Mouse (Mus musculus): ENCODE measurements around the gene Depdc1b.
A peak's percentile ranks its signal among the peaks of the same experiment; 100 is the strongest.

The Depdc1b gene

GRCm38 (mm10) chr13:108319028-108319427 lies 2.9 kb downstream of the Depdc1b start:
- no peak for DNase-seq

DNA sequence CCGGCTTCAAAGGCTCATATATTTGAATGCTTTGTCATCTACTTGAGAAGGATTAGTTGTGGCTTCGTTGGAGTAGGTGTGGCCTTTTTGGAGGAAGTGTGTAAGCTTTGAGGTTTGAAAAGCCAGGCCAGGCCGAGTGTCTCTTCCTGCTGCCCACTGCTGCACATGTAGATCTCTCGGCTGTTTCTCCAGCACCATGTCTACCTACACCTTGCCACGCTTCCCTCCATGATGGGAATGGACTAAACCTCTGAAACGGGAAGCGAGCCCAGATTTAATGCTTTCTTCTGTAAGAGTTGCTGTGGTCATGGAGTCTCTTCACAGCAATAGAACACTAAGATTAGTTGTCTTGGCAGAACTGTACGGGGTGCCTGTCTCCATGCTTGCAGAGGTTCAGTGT lies 4.1 kb downstream of the Depdc1b start:
- no peak for DNase-seq

- DNase-seq = no peak
These were observed 6.3 kb downstream of the Depdc1b start for GRCm38 (mm10) chr13:108322466-108322865.

GRCm38 (mm10) chr13:108323317-108323716 lies 7.2 kb downstream of the Depdc1b start:
- no peak for DNase-seq

GRCm38 (mm10) chr13:108323866-108324829 lies 8.0 kb downstream of the Depdc1b start:
- no peak for DNase-seq

DNA sequence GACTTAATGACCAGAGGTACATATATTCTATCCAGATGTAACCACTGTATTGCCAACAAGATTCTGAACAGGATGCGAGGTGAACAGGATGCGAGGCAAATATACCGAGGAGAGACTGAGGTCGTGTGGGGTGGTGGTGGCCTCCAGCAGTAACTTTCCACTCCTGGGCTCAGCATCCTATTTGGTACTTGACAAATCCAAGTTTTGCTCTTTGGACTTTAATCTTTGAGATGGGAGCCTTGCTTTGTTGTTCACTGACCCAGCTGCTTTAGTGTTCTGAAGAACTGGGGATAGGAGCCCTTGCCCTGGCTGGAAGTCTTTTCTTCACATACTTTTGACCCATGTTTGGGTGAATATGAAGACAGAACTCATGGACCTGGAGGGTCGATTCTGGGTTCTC lies 9.7 kb downstream of the Depdc1b start:
- DNase-seq = no peak

GRCm38 (mm10) chr13:108326351-108326750 lies 10.2 kb downstream of the Depdc1b start:
- DNase-seq = no peak

- DNase-seq = no peak
These were observed 10.9 kb downstream of the Depdc1b start for GRCm38 (mm10) chr13:108327047-108327446.

DNA sequence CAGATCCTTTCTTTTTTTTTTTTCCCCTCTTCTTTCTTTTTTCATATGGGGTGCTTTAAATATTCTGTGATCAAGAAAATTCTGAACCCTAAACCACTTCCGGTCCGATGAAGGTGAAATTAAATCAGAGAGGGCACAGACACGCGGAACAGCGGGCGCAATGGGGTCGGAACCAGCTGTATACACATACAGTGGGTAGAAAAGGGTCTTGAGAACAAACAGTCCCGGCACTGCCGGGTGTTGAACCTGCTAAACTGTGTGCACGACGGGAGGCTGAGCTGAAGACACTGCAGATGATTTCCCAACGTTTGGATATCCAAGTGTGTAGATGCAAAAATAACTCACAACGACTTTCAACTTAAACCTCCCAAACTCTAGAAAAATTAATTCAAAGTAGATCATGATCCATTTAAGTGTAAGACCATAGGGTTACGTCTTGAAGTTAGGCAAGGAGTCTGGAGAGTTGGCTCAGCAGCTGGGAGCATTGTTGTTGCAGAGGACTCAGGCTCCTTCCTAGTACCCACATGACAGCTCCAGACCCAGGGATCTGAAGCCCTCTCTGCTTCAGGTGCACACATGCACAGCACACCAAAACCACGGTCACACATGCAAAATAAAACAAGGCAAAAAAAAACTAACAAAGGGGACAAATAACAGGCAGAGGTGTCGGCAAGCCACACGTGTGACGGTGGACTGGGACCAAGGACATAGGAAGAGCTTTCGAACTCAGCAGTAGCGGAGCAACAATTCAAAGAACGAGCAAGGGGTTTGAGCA lies 12.5 kb downstream of the Depdc1b start:
- no peak for DNase-seq

- DNase-seq = no peak
These were observed 13.6 kb downstream of the Depdc1b start for GRCm38 (mm10) chr13:108329693-108330092.

DNA sequence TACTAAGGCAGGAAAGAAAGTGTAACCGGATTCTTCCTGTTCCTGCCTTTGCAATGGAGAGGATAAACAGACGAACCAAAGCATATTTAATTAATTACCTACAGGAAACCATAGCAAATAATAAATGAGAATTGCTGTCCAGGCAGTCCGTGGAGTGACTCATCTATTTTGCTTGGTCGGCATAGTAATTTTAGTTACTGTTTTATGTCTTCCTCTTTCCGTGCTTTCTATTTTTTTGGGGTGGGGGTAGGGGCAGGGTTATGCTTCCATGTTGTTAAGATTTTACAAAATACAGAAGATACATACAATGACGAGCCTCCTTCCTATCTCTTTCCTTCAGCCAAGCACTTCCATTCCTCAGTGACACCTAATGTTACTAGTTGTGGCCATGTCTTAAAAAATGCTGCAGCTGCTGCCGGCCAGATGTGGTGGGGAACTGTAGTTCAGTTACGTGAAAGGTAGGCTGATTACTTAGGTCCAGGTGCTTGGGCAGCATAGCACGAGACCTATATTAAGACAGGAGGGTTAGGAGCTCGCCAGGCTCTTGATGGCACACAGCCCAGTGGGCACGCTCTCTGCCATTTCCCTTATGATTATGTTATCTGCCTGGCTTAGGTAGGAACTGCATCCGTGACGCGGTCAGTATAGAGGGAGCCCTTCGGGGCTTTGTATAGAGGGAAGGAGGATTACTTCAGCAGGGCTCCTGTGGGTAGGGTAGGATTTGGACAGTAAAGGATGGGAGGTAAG lies 19.3 kb downstream of the Depdc1b start:
- DNase-seq = no peak

DNA sequence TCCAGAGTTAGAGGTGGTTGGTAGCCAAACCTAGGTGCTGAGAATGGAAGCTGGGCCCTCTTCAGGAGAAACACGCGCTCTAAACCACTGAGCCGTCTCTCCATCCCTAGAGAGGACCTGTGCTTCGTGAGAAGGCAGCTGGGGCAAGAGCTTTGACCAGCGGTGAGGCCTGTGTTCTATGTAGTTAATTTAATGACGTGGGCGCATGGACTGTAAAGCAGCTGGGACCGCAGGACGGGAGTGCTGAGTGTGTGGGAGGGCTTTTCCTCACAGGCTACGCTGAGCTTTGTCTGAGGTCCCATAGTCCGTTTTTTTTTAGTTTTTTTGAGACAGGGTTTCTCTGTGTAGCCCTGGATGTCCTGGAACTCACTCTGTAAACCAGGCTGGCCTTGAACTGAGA lies 20.1 kb downstream of the Depdc1b start:
- no peak for DNase-seq

GRCm38 (mm10) chr13:108337340-108337739 lies 21.2 kb downstream of the Depdc1b start:
- no peak for DNase-seq

DNA sequence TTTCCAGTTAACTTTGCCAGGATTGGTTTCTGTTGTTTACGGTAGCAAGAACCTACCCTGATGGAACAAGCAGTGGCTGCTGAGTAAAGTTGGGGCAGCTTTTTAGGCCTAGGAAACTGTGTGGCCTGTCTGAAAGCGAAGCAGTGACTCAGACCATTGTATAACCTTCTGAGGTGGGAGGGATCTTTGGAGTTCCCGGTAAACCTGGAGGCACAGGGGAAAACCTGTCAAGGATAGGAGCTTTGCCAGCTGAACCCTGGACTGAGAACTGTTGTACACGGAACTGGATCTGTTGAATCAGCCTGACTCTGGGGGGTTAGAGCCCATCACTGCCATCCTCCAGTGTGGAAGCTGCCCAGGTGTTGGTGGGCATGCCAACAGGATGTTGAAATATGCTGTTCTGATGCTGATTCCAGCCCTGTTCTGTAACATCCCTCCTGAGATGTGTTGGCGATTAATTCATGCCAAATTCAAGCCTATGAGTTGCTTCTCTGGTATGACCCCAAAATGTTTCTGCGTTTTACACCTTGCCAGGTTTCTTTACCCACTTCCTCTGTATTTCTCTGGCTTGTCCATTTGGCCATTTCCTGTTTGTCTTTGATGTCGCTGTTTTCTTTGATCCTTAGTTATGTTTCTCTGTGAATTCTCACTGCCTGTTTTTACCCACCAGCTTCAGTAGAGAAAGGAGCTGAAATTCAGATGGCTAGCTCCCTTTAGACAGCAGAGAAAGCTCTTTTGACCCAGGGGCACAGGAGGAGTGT lies 22.1 kb downstream of the Depdc1b start:
- DNase-seq = no peak

- DNase-seq = no peak
These were observed 23.9 kb downstream of the Depdc1b start for GRCm38 (mm10) chr13:108339907-108340596.

GRCm38 (mm10) chr13:108341585-108341984 lies 25.5 kb downstream of the Depdc1b start:
- no peak for DNase-seq

- DNase-seq = no peak
These were observed 29.6 kb downstream of the Depdc1b start for GRCm38 (mm10) chr13:108345756-108346155.

- no peak for DNase-seq
These were observed 30.9 kb downstream of the Depdc1b start for GRCm38 (mm10) chr13:108347016-108347415.

- peak; percentile 8 for DNase-seq
These were observed 33.5 kb downstream of the Depdc1b start for GRCm38 (mm10) chr13:108349624-108350023.

DNA sequence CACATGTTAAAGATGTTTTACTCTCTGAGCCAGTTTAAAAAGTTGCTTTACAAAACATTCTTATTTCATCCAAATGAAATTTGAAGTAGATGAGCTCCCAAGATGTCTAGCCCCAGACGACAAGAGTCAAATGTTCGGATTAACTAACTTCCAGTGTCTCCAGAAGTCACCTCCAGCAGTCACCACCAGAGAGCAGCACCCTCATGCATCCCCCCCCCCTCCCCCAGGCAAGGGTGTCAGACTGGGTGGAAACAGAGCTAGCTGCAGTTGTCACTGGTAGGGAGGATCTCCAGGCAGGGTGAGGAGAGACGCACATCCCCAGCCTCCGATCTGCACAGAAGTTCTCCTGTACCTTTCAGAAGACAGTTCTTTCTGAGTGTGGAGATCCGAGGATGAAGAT lies 37.6 kb downstream of the Depdc1b start:
- DNase-seq = no peak

DNA sequence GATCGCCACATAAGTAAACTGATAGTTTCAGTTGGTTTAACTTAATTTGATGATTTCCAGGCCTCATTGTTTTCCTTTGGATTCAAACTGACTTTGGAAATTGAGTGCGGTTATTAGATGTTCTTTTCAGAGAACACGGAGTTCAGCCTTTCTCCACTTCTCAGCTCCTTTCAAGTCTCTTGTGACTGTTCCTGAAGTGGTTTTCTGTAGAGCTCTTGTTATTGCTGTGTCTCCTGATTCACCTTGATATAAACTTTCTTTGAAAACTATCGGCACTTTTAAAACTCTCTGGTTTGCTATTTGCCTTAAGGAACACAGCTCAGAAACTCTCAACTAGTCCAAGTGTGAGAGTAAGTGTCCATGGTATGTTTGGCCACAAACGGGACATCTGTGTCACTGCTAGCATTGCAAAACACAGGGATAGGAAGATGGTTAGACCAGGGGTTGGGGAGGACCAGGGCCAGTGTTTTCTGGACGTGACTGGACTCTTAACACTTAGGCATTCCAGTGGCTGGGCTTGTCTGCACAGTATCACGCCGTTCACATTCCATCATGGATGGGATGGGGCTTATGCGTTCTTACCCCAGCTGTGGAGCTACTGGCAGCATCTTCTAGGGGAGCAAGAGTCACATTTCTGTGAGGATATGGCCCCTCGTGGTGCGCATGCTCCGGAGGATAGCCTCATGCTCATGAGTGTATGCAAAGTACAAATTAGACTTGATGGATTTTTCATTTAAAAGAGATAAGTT lies 38.8 kb downstream of the Depdc1b start:
- DNase-seq = no peak

All from layer of hippocampus, adult 9-11 months (tissue).